Mouse (Mus musculus) liver, embryonic 11.5 days (tissue): ENCODE data around the gene Musk. TPM values are rescaled to one million over a fixed set of nuclear protein-coding genes. Genes with fewer than 3 reads are reported as not detected.
A peak's percentile ranks its signal among the peaks of the same experiment; 100 is the strongest.
"Not testable (repeated sequence)": the region's sequence is repeated elsewhere in the genome, so short reads cannot be mapped to it uniquely, and the experiment has no call there.

Experiments used
- ATAC-seq: fragments of 200-750 bp; cut with Nextera tagmentation; replicated peaks from 2 replicates; pipeline ENCODE4 v1.8.0; 2017; ENCODE audit warnings: moderate number of reproducible peaks, mild to moderate bottlenecking, moderate TSS enrichment, moderate library complexity; ENCODE audit not compliant: low FRiP score
- DNase-seq: peaks from one replicate; pipeline ENCODE4 v3.0.0-alpha.2; 2017; ENCODE audit warnings: low spot score
- H3K27ac ChIP-seq: fragments of 300-500 bp; sonication (generic); 2 replicates; pipeline ENCODE4 v1.5.1; 2014; ENCODE audit warnings: mild to moderate bottlenecking, low read depth, low read length, control low read depth
- H3K27me3 ChIP-seq: fragments of 300-500 bp; sonication (generic); replicated peaks from 2 replicates; pipeline ENCODE4 v1.6.1; 2014; ENCODE audit warnings: low read length, mixed read lengths; ENCODE audit not compliant: control insufficient read depth, insufficient read depth
- H3K36me3 ChIP-seq: fragments of 300-500 bp; sonication (generic); 2 replicates; pipeline ENCODE4 v1.6.1; 2014; ENCODE audit warnings: mild to moderate bottlenecking, low read length, moderate library complexity, mixed read lengths; ENCODE audit not compliant: control insufficient read depth, insufficient read depth
- H3K4me1 ChIP-seq: fragments of 300-500 bp; sonication (generic); replicated peaks from 2 replicates; pipeline ENCODE4 v1.6.1; 2014; ENCODE audit warnings: low read length, mixed read lengths; ENCODE audit not compliant: control insufficient read depth, insufficient read depth
- H3K4me2 ChIP-seq: fragments of 300-500 bp; sonication (generic); 2 replicates; pipeline ENCODE4 v1.6.1; 2014; ENCODE audit warnings: mild to moderate bottlenecking, control low read depth, moderate library complexity
- H3K4me3 ChIP-seq: fragments of 300-500 bp; sonication (generic); 2 replicates; pipeline ENCODE4 v1.5.1; 2014; ENCODE audit warnings: low read depth, low read length, control low read depth
- H3K9ac ChIP-seq: fragments of 300-500 bp; sonication (generic); 2 replicates; pipeline ENCODE4 v1.6.1; 2014; ENCODE audit warnings: low read depth, low read length, control low read depth
- H3K9me3 ChIP-seq: fragments of 300-500 bp; sonication (generic); 2 replicates; pipeline ENCODE4 v1.6.1; 2016; ENCODE audit warnings: low read length, inconsistent platforms, mixed read lengths; ENCODE audit not compliant: control insufficient read depth
- WGBS: fragments of 180-500 bp; shearing (Covaris S2); extraction: QIAGEN DNeasy Blood & Tissue Kit; methylation state at CpG from one replicate; pipeline ENCODE4 v1.1.7; 2014; 5-methylcytosine and 5-hydroxymethylcytosine counted together
- polyA plus RNA-seq: library from polyadenylated mRNA; unstranded; fragments of >200 nt; fragmentation: Nextera tagmentation; extraction: Ambion mirVana; gene quantifications from 2 replicates; pipeline ENCODE4 v1.2.1, GENCODE M21; 2014

Gene Musk
- polyA plus RNA-seq: 0.14 TPM in 1 of 2 replicates, not detected in the other

DNA sequence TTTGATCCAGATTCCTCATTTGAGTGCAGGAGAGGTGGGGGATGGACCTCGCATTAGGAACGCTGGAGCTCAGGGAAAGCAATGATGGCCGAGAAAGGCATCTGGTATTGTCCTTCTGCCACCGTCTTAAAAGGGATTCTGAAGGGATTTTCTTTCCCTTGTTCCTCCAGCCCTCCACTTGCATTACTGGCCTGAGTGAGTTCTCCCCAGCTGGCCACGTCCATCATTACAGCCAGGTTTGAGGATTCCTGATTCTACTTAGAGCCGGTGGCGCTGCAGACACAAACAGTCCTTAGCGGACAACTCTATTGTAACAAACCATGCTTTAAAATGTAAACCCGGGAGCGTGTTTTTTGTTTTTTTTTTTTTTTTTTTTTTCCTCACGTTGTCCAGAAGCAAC is at the start of gene Musk:
Gene Musk (plus strand): TSS at position 274 of the 400 bp plus-strand sequence.
- H3K4me3 ChIP-seq: no peak within 1 kb of the TSS
- no peaks in the 10 kb centered on the region for H3K9me3 ChIP-seq
- H3K9ac ChIP-seq: no peak within 1 kb of the TSS
- no peak within 1 kb of the TSS for H3K27ac ChIP-seq
- H3K36me3 ChIP-seq: no peaks in the 10 kb centered on the region
- H3K4me2 ChIP-seq: no peak within 1 kb of the TSS
- no peak for ATAC-seq
- WGBS: 76% methylated on average over 11 of the region's 11 CpGs
- H3K4me1 ChIP-seq: no peaks in the 10 kb centered on the region
- no peaks in the 10 kb centered on the region for H3K27me3 ChIP-seq
- DNase-seq: no peak

DNA sequence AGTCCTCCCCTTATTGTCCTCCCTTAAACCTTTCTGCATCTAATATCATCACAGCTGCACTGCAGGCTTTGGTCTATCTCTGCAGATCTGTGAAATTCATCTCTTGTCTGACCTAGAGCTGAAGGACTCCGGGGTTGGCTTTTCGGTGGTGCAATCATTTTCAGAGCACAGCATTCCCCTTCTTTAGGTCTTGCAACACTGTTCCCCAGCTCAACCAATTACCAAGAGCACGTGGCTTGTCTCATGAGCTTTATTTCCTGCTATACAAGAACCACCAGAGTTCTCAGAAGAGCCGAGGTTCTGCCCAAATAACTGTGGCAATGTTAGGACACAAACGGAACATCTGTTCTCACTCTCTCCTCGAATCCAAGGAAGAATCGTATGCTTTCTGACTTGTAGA is 45.3 kb upstream of the Musk start:
- DNase-seq (no peak), ATAC-seq (no peak)
- no peaks in the 10 kb centered on the region for H3K4me1 ChIP-seq
- 74% methylated on average over 7 of the region's 7 CpGs for WGBS
- H3K9ac ChIP-seq: no peak overlapping the region
- H3K4me2 ChIP-seq: no peak overlapping the region
- no peaks in the 10 kb centered on the region for H3K36me3 ChIP-seq
- no peak overlapping the region for H3K4me3 ChIP-seq
- no peaks in the 10 kb centered on the region for H3K9me3 ChIP-seq
- no peak overlapping the region for H3K27ac ChIP-seq
- no peaks in the 10 kb centered on the region for H3K27me3 ChIP-seq

DNA sequence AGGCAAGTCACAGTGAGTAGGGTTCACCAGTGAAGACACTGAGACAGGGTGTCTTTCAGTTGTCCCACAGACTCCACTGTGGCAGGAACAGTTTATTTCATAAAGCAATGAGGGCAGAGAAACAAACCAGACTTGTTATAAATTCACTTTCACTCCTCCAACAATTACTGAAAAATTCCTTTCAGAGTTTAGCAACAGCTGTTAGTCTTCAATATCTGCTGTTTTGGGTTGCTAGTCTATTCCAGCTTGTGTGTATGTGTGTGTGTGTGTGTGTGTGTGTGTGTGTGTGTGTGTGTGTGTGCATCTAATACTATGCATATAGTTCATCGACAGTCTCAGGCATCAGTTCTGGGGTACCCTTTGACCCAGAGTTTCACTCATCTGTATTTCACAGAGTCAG is 40.2 kb upstream of the Musk start:
- no peak for DNase-seq
- Histone ChIP-seq H3K36me3 (no peaks in the 10 kb centered on the region), H3K4me3 (no peak overlapping the region), H3K27ac (no peak overlapping the region), H3K9ac (no peak overlapping the region), H3K9me3 (no peaks in the 10 kb centered on the region), H3K4me2 (no peak overlapping the region), H3K27me3 (no peaks in the 10 kb centered on the region), H3K4me1 (no peaks in the 10 kb centered on the region)
- ATAC-seq: no peak
- 95% methylated on average over 1 of the region's 1 CpGs for WGBS

DNA sequence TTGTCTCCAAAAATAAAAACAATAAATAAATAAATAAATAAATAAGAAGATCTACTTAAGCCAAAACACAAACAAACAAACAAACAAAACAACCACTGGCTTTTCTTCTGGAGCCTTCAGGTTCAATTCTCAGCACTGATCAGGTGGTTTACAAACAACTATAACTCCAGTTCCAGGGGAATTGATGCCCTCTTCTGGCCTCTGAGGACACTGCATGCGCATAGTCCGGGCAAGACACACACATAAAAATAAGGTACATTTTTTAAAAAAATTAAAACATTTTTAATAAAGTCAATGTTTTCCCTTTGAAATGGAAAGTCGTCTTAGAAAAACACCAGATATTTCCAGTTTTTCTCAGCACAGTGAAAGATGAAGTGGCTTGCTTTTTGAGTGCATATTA is 33.4 kb upstream of the Musk start:
- ATAC-seq (no peak), DNase-seq (no peak)
- no peak overlapping the region for H3K4me3 ChIP-seq
- H3K9me3 ChIP-seq: no peaks in the 10 kb centered on the region
- 87% methylated on average over 3 of the region's 3 CpGs for WGBS
- H3K27ac ChIP-seq: no peak overlapping the region
- H3K4me1 ChIP-seq: no peaks in the 10 kb centered on the region
- no peaks in the 10 kb centered on the region for H3K27me3 ChIP-seq
- H3K36me3 ChIP-seq: no peaks in the 10 kb centered on the region
- no peak overlapping the region for H3K9ac ChIP-seq
- no peak overlapping the region for H3K4me2 ChIP-seq

DNA sequence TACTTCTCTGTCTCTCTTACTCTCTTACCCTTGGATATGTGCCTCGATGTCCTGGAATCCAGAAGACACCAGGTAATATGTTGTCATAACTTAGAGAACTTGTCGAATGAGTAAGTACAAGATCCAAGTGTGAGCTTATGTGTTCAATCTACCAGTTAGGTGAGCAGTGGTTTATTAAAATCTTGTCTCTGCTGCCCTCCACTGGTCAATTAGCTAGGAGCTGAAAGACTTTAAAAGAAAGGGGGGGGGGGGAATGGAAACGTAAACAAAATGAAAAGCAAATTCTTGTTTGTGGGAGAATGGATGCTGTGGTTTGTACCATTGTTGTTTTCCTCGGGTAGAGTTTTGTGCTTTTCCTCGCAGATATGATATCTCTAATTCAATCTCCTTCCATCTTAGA is 32.4 kb upstream of the Musk start:
- Histone ChIP-seq H3K36me3 (no peaks in the 10 kb centered on the region), H3K4me2 (no peak overlapping the region), H3K4me1 (no peaks in the 10 kb centered on the region), H3K27ac (no peak overlapping the region), H3K4me3 (no peak overlapping the region), H3K9me3 (no peaks in the 10 kb centered on the region), H3K27me3 (no peaks in the 10 kb centered on the region), H3K9ac (no peak overlapping the region)
- DNase-seq (no peak), ATAC-seq (no peak)
- 37% methylated on average over 5 of the region's 5 CpGs for WGBS

DNA sequence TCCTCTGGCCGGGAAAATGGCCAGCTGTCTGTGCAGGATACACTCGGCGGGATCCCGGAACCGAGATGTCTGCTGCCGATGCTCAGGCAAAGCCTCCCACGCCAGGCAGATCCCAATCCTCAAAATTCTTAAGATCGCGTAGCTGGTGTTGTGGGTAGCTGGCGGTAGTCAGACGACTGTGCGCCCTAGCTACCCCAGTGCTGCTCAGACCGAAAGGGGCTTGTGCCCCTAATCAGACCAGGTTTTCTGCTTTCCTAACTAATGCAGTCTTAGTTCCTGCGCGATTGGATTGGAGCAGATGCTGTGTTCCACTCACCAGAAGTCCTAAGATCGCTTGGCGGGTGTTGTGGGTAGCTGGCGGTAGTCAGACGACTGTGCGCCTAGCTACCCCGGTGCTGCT is 25.0 kb upstream of the Musk start:
- not testable (repeated sequence) for H3K27me3 ChIP-seq, ATAC-seq, H3K9ac ChIP-seq, H3K27ac ChIP-seq, H3K4me1 ChIP-seq, H3K9me3 ChIP-seq, H3K4me3 ChIP-seq, H3K4me2 ChIP-seq, H3K36me3 ChIP-seq, DNase-seq
- WGBS: 87% methylated on average over 21 of the region's 21 CpGs

DNA sequence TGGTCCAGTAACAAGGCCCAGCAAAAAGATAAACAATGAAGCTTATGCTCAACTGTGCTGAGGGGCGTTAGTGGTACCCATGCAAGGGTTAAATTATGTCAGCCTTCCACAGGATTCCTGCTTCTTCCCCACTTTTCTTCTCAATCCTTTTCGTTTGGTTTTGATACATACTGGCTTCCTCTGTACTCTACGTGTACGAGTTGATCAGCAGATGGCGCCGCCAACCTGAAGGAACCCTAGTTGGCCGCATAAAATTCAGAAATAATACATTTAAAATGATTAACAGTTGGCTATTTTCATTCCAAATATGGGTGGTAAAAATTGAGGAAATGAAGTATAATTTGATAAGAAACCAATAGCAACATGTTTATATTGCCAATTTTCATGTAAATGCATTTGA is 19.5 kb upstream of the Musk start:
- no peak overlapping the region for H3K9ac ChIP-seq
- no peaks in the 10 kb centered on the region; the same call in 1 of the 2 replicates for H3K4me1 ChIP-seq
- no peak overlapping the region for H3K4me2 ChIP-seq
- H3K4me3 ChIP-seq: no peak overlapping the region
- H3K27ac ChIP-seq: no peak overlapping the region
- no peaks in the 10 kb centered on the region for H3K9me3 ChIP-seq
- ATAC-seq (no peak), DNase-seq (no peak)
- no peaks in the 10 kb centered on the region for H3K36me3 ChIP-seq
- WGBS: 56% methylated on average over 7 of the region's 7 CpGs
- no peaks in the 10 kb centered on the region for H3K27me3 ChIP-seq

DNA sequence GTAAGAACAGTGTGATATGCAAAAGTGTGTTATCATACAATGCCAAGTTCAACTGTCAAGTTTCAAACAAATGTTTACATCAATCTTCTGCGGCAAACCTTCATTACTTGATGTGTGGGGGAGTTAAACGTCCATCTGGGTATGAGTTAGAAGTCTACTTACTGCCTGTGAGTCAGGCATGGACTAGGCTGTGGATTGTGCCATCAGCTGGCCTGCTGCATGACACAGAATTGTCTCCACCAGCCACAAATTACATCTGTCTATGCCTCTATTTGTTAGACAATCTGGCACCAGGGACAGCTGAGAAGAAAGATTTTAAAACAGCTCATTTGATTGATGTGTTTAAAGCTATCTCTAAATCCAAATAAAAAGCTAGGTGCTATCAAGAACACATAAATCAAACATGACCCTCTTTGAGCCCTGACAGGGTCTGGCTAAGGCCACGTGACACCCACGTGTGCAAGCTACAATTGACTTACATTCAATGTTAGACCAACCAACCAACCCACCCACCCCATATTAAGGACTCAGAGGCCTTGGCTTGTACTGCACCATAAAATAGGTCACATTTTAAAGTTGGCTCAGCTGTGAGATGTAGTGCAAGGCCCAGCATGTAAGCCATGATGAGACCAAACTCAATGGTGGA is 16.7 kb upstream of the Musk start:
- peak; percentile 22 for DNase-seq
- no peaks in the 10 kb centered on the region for H3K9me3 ChIP-seq
- H3K4me2 ChIP-seq: no peak overlapping the region
- ATAC-seq: no peak
- 52% methylated on average over 4 of the region's 4 CpGs for WGBS
- H3K36me3 ChIP-seq: no peaks in the 10 kb centered on the region
- no peaks in the 10 kb centered on the region for H3K27me3 ChIP-seq
- no peak overlapping the region for H3K4me3 ChIP-seq
- no peaks in the 10 kb centered on the region; the same call in 1 of the 2 replicates for H3K4me1 ChIP-seq
- no peak overlapping the region for H3K9ac ChIP-seq
- H3K27ac ChIP-seq: no peak overlapping the region

DNA sequence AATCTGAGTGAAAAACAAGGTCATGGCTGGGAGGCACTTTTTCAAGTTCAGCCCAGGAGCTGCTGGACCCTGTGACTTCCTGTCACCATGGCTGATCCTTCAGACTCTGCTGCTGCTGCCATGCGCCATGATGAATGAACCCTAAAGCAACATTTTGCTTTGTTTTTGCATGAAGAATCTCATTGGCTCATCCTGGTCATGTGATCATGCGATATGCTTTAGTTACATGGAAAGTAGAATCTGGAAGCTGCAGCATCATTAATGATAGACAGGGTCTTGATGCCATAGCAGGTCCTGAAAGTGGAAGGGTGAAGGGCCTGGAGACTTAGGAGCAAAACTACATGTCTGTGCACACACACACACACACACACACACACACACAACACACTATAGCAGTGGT is 15.8 kb upstream of the Musk start:
- Histone ChIP-seq H3K9me3 (no peaks in the 10 kb centered on the region), H3K27ac (no peak overlapping the region), H3K27me3 (no peaks in the 10 kb centered on the region), H3K4me1 (no peaks in the 10 kb centered on the region; the same call in 1 of the 2 replicates), H3K4me3 (no peak overlapping the region), H3K36me3 (no peaks in the 10 kb centered on the region), H3K4me2 (no peak overlapping the region), H3K9ac (no peak overlapping the region)
- DNase-seq (no peak), ATAC-seq (no peak)
- WGBS: 88% methylated on average over 2 of the region's 2 CpGs
